Mouse (Mus musculus) hindbrain, postnatal 0 days (tissue): ENCODE results near the gene Mblac2. TPM values are rescaled to one million over a fixed set of nuclear protein-coding genes. Genes with fewer than 3 reads are reported as not detected.

Experiments
- ATAC-seq: fragments of 200-750 bp; cut with Nextera tagmentation; 2 replicates; pipeline ENCODE4 v1.8.0; 2017; ENCODE audit warnings: mild to moderate bottlenecking, moderate TSS enrichment, moderate library complexity
- DNase-seq: peaks from one replicate; pipeline ENCODE4 v3.0.0-alpha.2; 2015; ENCODE audit warnings: low spot score
- H3K27ac ChIP-seq: fragments of 300-500 bp; sonication (generic); 2 replicates; pipeline ENCODE4 v1.5.1; 2014; ENCODE audit warnings: mild to moderate bottlenecking
- H3K27me3 ChIP-seq: fragments of 300-500 bp; sonication (generic); 2 replicates; pipeline ENCODE4 v1.6.1; 2014; ENCODE audit warnings: low read length, mixed read lengths; ENCODE audit not compliant: insufficient read depth
- H3K36me3 ChIP-seq: fragments of 300-500 bp; sonication (generic); 2 replicates; pipeline ENCODE4 v1.6.1; 2014; ENCODE audit warnings: low read length, mixed read lengths; ENCODE audit not compliant: insufficient read depth
- H3K4me1 ChIP-seq: fragments of 300-500 bp; sonication (generic); 2 replicates; pipeline ENCODE4 v1.6.1; 2014; ENCODE audit warnings: antibody characterized with exemption, low read length, mixed read lengths; ENCODE audit not compliant: insufficient read depth
- H3K4me2 ChIP-seq: fragments of 300-500 bp; sonication (generic); 2 replicates; pipeline ENCODE4 v1.6.1; 2014; ENCODE audit warnings: low read depth, mild to moderate bottlenecking, low read length, moderate library complexity, mixed read lengths
- H3K4me3 ChIP-seq: fragments of 300-500 bp; sonication (generic); 2 replicates; pipeline ENCODE4 v1.5.1; 2014; ENCODE audit warnings: low read length
- H3K9ac ChIP-seq: fragments of 300-500 bp; sonication (generic); replicated peaks from 2 replicates; pipeline ENCODE4 v1.6.1; 2014; ENCODE audit warnings: mild to moderate bottlenecking, low read length, moderate library complexity, mixed read lengths
- H3K9me3 ChIP-seq: fragments of 300-500 bp; sonication (generic); 2 replicates; pipeline ENCODE4 v1.6.1; 2016; ENCODE audit warnings: low read length, mixed read lengths
- CTCF ChIP-seq: IDR thresholded peaks from 2 replicates; pipeline ENCODE4 v1.5.1; 2016; ENCODE audit warnings: antibody characterized with exemption, control low read depth, low read depth
- WGBS: fragments of 180-500 bp; shearing (Covaris S2); extraction: QIAGEN DNeasy Blood & Tissue Kit; methylation state at CpG from one replicate; pipeline ENCODE4 v1.1.7; 2014; 5-methylcytosine and 5-hydroxymethylcytosine counted together
- polyA plus RNA-seq: library from polyadenylated mRNA; unstranded; fragments of >200 nt; fragmentation: Nextera tagmentation; extraction: Ambion mirVana; gene quantifications from 2 replicates; pipeline ENCODE4 v1.2.1, GENCODE M21; 2015
- total RNA-seq: library from RNA; depleted of rRNA; stranded (reverse); fragments of >200 nt; gene quantifications from 2 replicates; pipeline ENCODE4 v1.2.3, GENCODE M21; 2014; rRNA removed

Gene Mblac2
- total RNA-seq = 33.2 and 38.2 TPM in 2 replicates
- 64.7 and 67.7 TPM in 2 replicates for polyA plus RNA-seq

GRCm38 (mm10) chr13:81710775-81711545 lies at the start of gene Mblac2, which contains the start of gene Polr3g:
TSS of gene Mblac2 (plus strand) at chr13:81711341.
TSS of gene Polr3g (minus strand) at chr13:81711013.
- no peak; the same call in none of the 2 replicates for TF ChIP-seq CTCF
- Histone ChIP-seq H3K36me3 (no peaks in the 10 kb centered on the region), H3K4me3 (peak within 1 kb of the TSS; percentile 92), H3K9ac (peak within 1 kb of the TSS; percentile 75), H3K9me3 (no peaks in the 10 kb centered on the region), H3K27me3 (no peaks in the 10 kb centered on the region), H3K4me2 (peak within 1 kb of the TSS; percentile 96), H3K27ac (peak within 1 kb of the TSS; percentile 87), H3K4me1 (no peaks in the 10 kb centered on the region)
- DNase-seq (peak; percentile 97), ATAC-seq (peak; percentile 97)
- 1% methylated on average over 60 of the region's 61 CpGs for WGBS

GRCm38 (mm10) chr13:81663566-81664330 lies 47.4 kb upstream of the Mblac2 start:
- DNase-seq = no peak
- no peak overlapping the region for H3K27ac ChIP-seq
- 73% methylated on average over 12 of the region's 12 CpGs for WGBS
- H3K4me2 ChIP-seq = no peak overlapping the region
- H3K27me3 ChIP-seq = no peaks in the 10 kb centered on the region
- no peaks in the 10 kb centered on the region for H3K9me3 ChIP-seq
- H3K4me3 ChIP-seq = no peak overlapping the region
- no peak for TF ChIP-seq CTCF
- H3K36me3 ChIP-seq = peaks cover 20% of the 10 kb centered on the region; the same call in 1 of the 2 replicates
- ATAC-seq = peak; percentile 71
- H3K4me1 ChIP-seq = no peaks in the 10 kb centered on the region; the same call in 1 of the 2 replicates
- H3K9ac ChIP-seq = no peak overlapping the region

- no peak overlapping the region for H3K27ac ChIP-seq
- WGBS = 88% methylated on average over 5 of the region's 5 CpGs
- peaks cover 25% of the 10 kb centered on the region for H3K36me3 ChIP-seq
- no peak overlapping the region for H3K4me3 ChIP-seq
- H3K9ac ChIP-seq = no peak overlapping the region
- no peak for ATAC-seq
- no peaks in the 10 kb centered on the region for H3K4me1 ChIP-seq
- H3K4me2 ChIP-seq = no peak overlapping the region
- DNase-seq = no peak
- no peak for TF ChIP-seq CTCF
- H3K27me3 ChIP-seq = no peaks in the 10 kb centered on the region
- no peaks in the 10 kb centered on the region for H3K9me3 ChIP-seq
These were observed 46.8 kb upstream of the Mblac2 start for GRCm38 (mm10) chr13:81664331-81664698.

GRCm38 (mm10) chr13:81667713-81668112 lies 43.4 kb upstream of the Mblac2 start:
- H3K4me1 ChIP-seq = no peaks in the 10 kb centered on the region
- no peak for TF ChIP-seq CTCF
- no peaks in the 10 kb centered on the region for H3K9me3 ChIP-seq
- 95% methylated on average over 5 of the region's 5 CpGs for WGBS
- no peak overlapping the region for H3K27ac ChIP-seq
- DNase-seq = no peak
- H3K27me3 ChIP-seq = no peaks in the 10 kb centered on the region
- H3K36me3 ChIP-seq = peaks cover 30% of the 10 kb centered on the region
- no peak overlapping the region for H3K9ac ChIP-seq
- no peak overlapping the region for H3K4me3 ChIP-seq
- no peak for ATAC-seq
- H3K4me2 ChIP-seq = no peak overlapping the region

GRCm38 (mm10) chr13:81675333-81675732 lies 35.8 kb upstream of the Mblac2 start:
- no peak for TF ChIP-seq CTCF
- H3K9me3 ChIP-seq = no peaks in the 10 kb centered on the region
- H3K4me2 ChIP-seq = no peak overlapping the region
- H3K4me1 ChIP-seq = no peaks in the 10 kb centered on the region
- no peak for DNase-seq
- H3K4me3 ChIP-seq = no peak overlapping the region
- H3K27me3 ChIP-seq = no peaks in the 10 kb centered on the region
- H3K9ac ChIP-seq = no peak overlapping the region
- no peak for ATAC-seq
- H3K36me3 ChIP-seq = no peaks in the 10 kb centered on the region; the same call in 1 of the 2 replicates
- H3K27ac ChIP-seq = no peak overlapping the region
- 90% methylated on average over 8 of the region's 8 CpGs for WGBS

- no peaks in the 10 kb centered on the region for H3K27me3 ChIP-seq
- TF ChIP-seq CTCF = no peak
These were observed 28.0 kb upstream of the Mblac2 start for GRCm38 (mm10) chr13:81683107-81683506.

More at GRCm38 (mm10) chr13:81683107-81683506, 28.0 kb upstream of the Mblac2 start:
- ATAC-seq (no peak), DNase-seq (no peak)
- H3K9me3 ChIP-seq = no peaks in the 10 kb centered on the region
- no peak overlapping the region for H3K27ac ChIP-seq
- no peaks in the 10 kb centered on the region; the same call in 1 of the 2 replicates for H3K36me3 ChIP-seq
- 94% methylated on average over 3 of the region's 3 CpGs for whole genome bisulfite sequencing
- H3K4me1 ChIP-seq = no peaks in the 10 kb centered on the region
- H3K9ac ChIP-seq = no peak overlapping the region
- H3K4me3 ChIP-seq = no peak overlapping the region
- no peak overlapping the region for H3K4me2 ChIP-seq
